Mouse (Mus musculus): ENCODE measurements around the gene Nek7.

Gene Nek7

DNA sequence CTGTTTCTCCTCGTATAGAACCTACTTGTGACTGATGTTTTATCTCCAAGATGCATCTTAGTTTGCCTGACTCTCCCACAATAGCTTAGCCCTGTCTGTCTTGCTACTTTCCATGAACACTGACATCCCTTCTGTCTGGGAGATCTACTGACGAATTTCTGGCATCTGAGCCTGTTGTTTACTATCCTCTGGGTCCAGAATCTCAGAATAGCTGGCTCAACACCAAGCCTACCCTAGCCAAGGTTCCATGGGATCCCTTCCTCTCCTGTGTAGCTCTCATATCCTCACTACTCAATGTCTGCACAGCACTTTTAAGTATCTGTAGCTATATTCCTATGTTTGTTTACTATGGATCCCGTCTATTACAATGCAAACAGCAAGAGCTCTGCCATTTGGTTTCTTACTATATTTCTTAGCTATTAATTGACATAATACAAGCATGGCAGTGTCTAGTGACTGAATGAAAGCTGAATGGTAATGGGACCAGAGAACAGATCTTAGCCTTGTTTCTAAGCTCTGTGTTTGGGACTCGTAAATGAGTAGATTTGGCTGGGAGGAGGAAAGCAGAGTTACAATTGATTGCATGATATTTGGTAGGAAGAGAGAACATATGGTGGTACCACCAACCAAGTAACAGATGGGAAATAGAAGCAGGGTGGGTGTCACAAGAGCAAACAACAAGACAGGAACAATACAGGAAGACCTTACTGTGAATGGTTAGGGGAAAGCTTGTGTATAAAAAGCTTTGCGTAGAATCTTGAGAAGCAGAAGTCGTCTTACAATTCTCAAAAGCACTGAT, 51.3 kb downstream of the Nek7 start:
- peak; percentile 21 for DNase-seq

- DNase-seq: no peak
Observed at GRCm38 (mm10) chr1:138567946-138568345, 52.0 kb downstream of the Nek7 start.

DNA sequence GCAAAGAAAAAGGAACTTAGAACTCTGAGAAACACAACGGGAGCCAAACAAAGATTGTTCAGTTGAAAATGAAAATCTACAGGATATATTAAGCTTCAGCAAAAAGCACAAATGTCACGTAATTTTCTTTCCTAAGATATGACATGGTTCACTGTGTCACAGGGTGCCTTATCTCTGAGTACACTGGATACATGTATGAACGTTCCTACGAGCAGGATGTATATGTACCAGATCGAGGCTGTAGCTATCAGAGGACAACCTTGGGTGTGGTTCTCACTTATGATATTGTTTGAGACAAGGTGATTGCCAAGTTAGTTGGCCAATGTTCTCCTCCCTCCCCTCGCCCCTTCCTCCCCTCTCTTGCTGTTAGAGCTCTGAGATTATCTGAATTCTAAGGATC, 55.3 kb downstream of the Nek7 start:
- no peak for DNase-seq

DNA sequence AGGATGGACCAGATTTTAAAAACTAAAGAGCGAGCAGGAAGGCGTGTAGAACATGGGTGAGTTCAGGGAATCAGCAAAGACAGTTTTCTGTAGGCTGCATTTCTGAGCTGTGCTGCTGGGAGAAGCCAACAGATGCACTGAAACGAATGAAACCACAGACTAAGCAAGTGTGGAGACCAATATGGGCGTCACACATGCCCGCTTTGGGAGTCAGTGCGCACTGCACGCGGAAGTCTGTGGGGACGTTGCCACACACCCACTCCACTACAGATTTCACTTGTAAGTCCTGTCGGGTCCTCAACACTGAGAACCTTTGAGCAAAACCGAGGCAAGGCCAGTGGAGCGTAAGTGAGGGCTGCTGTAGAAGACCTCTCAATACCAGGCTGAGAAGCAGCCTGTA, 59.2 kb downstream of the Nek7 start:
- DNase-seq: no peak

- DNase-seq: no peak
Observed at GRCm38 (mm10) chr1:138559213-138560101, 60.5 kb downstream of the Nek7 start.

DNA sequence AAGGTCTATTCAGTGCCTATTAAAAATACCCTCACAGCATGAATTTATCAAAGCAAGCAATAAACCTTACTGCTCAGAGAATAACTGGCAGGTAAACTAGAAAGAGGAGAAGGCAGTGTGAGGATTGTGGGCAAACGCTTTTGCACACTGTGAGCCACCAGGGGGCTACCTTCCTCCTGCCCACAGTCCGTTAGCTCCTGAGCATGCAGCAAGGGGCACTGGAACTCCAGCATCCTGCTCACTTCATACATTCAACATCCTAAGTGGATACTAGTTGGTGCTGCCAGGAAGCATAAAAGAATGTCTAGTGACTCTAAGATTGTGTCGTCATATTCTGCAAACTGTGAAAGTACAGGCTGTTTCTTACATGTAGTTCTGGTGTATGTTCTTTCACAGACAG, 61.6 kb downstream of the Nek7 start:
- DNase-seq: peak; percentile 20

DNA sequence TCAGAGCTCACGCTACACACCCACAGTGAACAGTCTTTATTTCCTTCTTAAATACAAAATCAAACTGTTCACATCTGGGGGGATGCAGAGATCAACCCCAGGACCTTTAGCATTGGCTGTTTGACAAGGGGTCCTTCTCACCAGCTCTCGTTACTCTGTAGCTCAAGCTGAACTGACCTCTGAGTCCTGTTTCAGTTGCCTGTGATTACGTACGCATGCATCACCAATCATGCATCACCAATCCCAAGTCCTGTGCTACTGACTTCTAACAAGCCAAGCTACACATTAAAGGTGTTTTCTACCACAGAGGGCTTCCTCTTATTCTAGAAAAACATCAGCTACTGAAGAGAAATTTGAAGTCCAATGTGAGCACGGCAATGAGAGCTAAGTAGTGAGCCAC, 65.0 kb downstream of the Nek7 start:
- DNase-seq: peak; percentile 48

DNA sequence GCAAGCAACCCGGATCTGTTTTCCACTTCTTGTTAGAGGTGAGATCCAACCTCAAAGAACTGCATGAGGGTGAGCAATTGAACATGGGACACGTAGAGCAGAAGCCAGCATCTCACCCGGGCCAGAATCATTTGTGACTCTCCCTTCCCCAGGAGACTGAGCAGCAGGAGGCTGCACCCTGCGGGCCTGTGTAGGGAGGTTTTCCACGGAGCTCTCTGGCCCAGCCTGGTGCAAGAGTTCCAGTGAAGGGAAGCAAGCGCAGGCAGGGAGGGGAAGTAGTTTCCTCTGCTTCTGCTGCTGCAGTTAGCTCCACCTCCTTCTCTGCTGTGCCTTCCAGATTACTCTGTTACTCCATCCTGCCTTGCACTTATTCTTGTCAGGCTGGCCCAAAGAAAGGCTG, 69.8 kb downstream of the Nek7 start:
- peak; percentile 29 for DNase-seq

DNA sequence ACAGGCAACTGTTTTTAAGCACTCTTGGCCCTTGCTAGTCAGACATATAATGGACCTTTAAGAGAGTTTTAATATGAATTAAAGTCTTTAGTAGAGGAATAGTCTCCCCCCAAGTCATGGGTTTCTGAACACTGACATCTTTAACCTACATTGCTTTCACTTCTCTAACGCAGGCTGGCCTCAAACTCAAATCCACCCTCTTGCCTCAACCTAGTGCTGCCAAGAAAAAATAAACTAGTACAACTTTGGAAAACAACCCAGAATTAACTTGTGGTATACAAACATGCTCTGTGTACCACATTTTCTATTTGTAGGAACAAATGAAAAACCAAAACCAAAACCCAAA, 77.8 kb downstream of the Nek7 start:
- no peak for DNase-seq

DNA sequence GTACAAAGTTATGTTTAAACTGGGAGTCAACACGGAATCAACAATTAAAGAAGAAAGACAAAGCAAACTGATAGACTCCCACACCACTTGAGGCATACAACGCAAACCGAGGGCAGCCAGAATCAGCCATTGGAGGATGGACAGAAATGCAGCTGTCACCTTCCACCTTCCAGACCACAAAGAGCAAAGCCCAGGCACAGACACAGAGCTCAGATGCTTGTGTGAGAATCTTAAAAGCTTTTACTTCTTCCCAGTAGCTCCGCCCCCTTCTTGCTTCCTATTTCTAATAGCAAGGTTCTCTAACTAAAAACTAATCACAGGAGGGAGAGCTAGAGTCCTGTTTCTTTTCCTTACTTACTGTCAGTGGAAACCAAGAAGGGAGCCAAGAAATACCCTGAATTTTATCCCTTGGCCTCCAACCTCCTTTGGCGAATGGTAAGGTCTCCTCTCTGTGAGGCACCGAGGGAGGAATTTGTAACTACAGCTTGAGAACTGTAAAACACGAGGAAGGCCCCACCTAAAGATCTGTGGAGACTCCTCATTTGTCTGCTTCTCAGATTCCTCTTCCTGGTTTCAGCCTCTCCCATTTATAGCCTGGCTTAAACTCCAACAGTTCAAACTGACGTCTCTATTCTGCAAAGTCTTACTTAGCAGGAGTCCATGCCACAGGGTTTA, 78.3 kb downstream of the Nek7 start:
- no peak for DNase-seq

DNA sequence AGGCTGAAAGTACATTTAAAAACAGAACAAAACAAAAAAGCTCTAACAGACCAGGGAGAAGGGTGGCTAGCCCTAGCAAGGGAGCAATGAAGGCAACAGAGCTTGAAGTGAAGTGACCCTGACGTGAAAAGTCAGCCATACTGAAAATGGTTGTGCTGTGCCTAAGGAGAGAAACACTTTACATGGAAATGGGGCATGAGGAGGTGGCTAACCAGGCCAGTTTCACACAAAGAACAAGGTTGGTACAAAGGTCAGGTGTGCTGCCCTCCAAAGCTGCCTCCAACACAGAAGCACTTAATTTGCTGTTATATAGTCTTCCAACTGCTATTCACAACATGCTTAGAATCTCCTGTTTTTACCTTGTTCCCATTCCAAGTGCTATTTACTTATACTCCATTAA, 80.2 kb downstream of the Nek7 start:
- DNase-seq: peak; percentile 44

DNA sequence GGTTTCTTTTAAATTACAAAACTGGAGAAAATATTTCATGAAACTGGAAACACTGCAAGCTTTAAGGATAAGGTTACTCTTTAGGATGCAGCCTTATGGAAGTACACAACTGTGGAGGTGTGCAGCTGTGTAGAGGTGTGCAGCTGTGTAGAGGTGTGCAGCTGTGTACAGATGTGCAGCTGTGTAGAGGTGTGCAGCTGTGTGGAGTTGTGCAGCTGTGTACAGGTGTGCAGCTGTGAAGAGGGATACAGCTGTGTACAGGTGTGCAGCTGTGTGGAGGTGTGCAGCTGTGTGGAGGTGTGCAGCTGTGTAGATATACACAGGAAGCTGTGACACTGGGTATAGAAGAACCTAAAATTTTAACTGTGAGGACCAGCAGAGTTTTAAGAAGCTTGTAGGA, 81.7 kb downstream of the Nek7 start:
- no peak for DNase-seq

DNA sequence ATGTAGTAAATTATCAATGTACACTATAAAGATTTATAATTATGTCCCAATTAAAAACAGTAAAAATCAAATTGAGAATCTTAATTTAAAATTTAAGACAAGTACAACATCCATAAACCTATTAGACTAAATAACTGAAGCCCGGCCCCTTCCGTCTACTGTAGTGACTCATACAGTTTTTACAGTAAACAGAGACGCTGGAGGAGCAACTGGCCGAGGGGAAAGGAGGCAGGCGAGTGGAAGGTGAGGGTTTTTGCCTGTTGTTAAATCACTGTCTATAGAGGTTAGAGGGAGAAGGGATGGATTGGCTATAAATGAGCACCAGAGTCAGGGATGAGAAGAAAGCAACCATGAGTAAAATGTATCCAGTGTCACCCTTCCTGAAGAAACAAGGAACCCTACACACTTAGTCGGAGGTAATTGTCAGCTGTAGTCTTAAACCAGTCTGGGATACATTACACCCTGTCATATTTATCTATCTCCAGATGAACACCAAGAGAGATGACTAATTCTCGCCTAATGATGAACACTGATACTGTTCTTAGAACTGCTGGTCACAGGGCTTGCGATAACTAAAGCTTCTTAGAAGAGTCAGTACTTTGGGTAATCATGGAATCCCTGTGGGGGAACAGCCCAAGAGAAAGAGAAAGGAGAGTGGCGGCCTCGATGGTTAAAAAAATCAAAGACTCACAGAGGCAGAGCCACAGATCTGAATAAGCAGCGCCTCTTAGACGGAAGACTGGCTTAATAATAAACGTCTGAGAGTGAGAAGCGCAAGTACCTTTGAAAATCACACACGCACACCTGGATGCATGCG, 84.0 kb downstream of the Nek7 start:
- no peak for DNase-seq

GRCm38 (mm10) chr1:138530604-138531003, 89.3 kb downstream of the Nek7 start:
- DNase-seq: no peak

DNA sequence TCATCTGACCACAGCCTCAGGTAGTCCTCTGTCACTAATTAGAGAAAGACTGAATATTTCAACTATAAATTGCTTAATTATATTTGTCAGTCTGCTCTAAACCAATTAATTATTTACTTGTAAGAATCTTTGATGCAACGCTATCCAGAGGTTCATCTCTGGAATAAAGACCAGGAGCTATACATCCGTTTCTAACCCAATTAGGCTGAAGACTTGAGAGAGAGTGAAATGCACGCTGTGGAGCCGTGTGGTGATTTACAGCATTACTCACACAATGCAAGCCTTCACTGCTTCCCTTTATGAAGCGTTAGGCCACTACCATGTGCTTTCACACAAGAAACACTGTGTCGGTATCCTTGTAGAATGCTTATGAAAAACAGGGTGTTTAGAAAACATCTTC, 96.0 kb downstream of the Nek7 start:
- no peak for DNase-seq

GRCm38 (mm10) chr1:138518235-138518634, 101.7 kb downstream of the Nek7 start:
- no peak for DNase-seq

- DNase-seq: no peak
Observed at GRCm38 (mm10) chr1:138517360-138518099, 102.4 kb downstream of the Nek7 start.

- no peak for DNase-seq
Observed at GRCm38 (mm10) chr1:138516946-138517345, 103.0 kb downstream of the Nek7 start.

DNA sequence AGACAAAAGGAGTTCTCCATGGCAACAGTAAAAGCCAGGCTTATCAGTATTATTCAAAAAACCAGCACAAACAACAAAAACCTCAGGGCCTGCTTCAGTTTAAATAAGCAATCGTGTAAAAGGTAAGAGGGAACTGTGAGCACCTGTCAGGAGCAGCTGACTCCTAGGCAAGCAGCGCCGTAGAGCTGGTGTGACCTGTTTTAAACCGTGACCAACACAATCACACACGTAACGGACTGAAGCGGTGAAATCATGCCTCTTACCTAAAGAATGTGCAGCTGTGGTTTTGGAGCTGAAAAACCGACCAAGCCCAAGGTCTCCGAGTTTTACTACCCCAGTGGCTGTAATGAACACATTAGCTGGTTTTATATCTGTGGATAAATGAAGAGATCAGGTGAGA, 104.6 kb downstream of the Nek7 start:
- DNase-seq: no peak

DNA sequence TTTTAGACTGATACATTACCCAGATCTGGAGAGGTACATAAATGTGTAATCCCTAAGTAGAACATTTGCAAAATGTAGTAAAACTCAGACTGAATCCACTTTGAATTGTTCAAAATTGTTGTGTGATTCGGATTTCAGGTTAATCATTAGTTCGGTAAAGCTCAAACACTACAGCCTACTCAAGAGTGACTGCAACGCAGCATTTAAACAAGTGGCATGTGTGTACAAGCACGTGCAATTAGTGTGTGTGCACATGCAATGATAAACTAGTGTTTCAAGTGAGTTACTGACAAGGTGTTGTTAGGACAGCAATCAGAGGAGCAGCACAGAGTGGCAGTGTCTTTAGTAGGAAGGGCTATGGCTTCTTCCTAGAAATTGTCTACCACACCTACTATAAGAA, 106.0 kb downstream of the Nek7 start:
- no peak for DNase-seq

DNA sequence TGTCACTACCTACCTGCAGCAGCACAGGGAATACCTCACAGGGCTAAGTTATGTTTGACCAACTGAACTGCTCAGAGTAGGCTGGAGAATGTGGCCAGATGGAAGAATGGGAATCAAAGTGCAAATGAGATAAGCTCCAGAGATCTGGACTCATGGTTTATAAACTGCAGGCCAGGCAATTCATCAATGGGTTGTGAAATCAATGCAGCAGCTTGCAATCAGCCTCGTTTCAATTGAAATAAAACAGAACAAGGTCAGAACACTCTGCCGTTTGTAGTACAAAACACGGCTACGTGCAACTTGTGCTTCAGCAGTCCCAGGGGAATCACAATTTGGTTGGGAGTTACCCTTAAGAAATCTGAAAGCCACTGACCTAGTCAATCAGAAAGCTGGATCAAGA, 109.4 kb downstream of the Nek7 start:
- DNase-seq: no peak

- peak; percentile 50 for DNase-seq
Observed at GRCm38 (mm10) chr1:138507446-138508043, 112.4 kb downstream of the Nek7 start.
